Mouse (Mus musculus): ENCODE measurements at regions not wholly inside any gene's neighbourhood (a gene's known extent, or its start where the extent isn't known, plus 50 kb on each side); places are given as distances from the start of the nearest gene placed in this dataset.

- no peak for TF ChIP-seq BHLHE40 (IDR thresholded peaks at IDR 0.05; ENCODE audit: low read depth, low read length)
- H3K9ac ChIP-seq (ENCODE audit: insufficient read depth, low read depth): no peak overlapping the region
- no peak for DNase-seq (ENCODE audit: extremely low read depth)
- no peak overlapping the region for H3K4me3 ChIP-seq (replicated peaks in 1 of 3; ENCODE audit: low read depth in 2 of 3, low read length in 2 of 3, poor library complexity in 1 of 3)
- in situ Hi-C loops (cut with MboI; ENCODE audit: low pct_ligation_motif_present, low pct_unique_long_range_greater_than_20kb, low sequenced_read_pairs): no loop called here
- no peak overlapping the region for H3K27ac ChIP-seq (ENCODE audit: insufficient read depth, low read depth)
- no peak overlapping the region for H3K4me2 ChIP-seq (ENCODE audit: insufficient read depth, low read depth, poor library complexity, severe bottlenecking)
- no peaks in the 10 kb centered on the region for H3K27me3 ChIP-seq (replicated peaks)
- no peaks in the 10 kb centered on the region for H3K9me3 ChIP-seq (replicated peaks; ENCODE audit: low read length)
- dilution Hi-C loops (cut with MboI; ENCODE audit: extremely low pct_ligation_motif_present, extremely low pct_unique_long_range_greater_than_20kb, low sequenced_read_pairs): no loop called here
- H3K36me3 ChIP-seq (replicated peaks in 1 of 2; ENCODE audit: control insufficient read depth in 1 of 2, insufficient read depth in 1 of 2, low read length in 1 of 2): no peaks in the 10 kb centered on the region
- H3K79me2 ChIP-seq (replicated peaks; ENCODE audit: control insufficient read depth, extremely low read depth, insufficient read depth, poor library complexity, severe bottlenecking): no peaks in the 10 kb centered on the region
- H3K4me1 ChIP-seq (ENCODE audit: control insufficient read depth in 1 of 2, insufficient read depth in 2 of 2): no peaks in the 10 kb centered on the region
Observed at GRCm38 (mm10) chr9:84394536-84395314, 469.8 kb downstream of the Bckdhb start.

GRCm38 (mm10) chr9:84399481-84399880, 474.5 kb downstream of the Bckdhb start:
- Histone ChIP-seq H3K79me2 (replicated peaks; ENCODE audit: control insufficient read depth, extremely low read depth, insufficient read depth, poor library complexity, severe bottlenecking) (no peaks in the 10 kb centered on the region), H3K9me3 (replicated peaks; ENCODE audit: low read length) (no peaks in the 10 kb centered on the region), H3K4me3 (replicated peaks in 1 of 3; ENCODE audit: low read depth in 2 of 3, low read length in 2 of 3, poor library complexity in 1 of 3) (no peak overlapping the region), H3K27me3 (replicated peaks) (no peaks in the 10 kb centered on the region), H3K4me2 (ENCODE audit: insufficient read depth, low read depth, poor library complexity, severe bottlenecking) (no peak overlapping the region), H3K27ac (ENCODE audit: insufficient read depth, low read depth) (no peak overlapping the region), H3K4me1 (ENCODE audit: control insufficient read depth in 1 of 2, insufficient read depth in 2 of 2) (no peaks in the 10 kb centered on the region), H3K9ac (ENCODE audit: insufficient read depth, low read depth) (no peak overlapping the region), H3K36me3 (replicated peaks in 1 of 2; ENCODE audit: control insufficient read depth in 1 of 2, insufficient read depth in 1 of 2, low read length in 1 of 2) (no peaks in the 10 kb centered on the region)
- TF ChIP-seq CHD2 (IDR thresholded peaks at IDR 0.05; ENCODE audit: low read length): no peak
- no peak for TF ChIP-seq HCFC1 (IDR thresholded peaks at IDR 0.05; ENCODE audit: low read depth, low read length)
- no peak for TF ChIP-seq POLR2AphosphoS2 (IDR thresholded peaks at IDR 0.05; ENCODE audit: low read depth, low read length)
- no peak for TF ChIP-seq TCF12 (IDR thresholded peaks at IDR 0.05; ENCODE audit: low read depth, low read length)
- no peak for TF ChIP-seq PAX5 (IDR thresholded peaks at IDR 0.05; ENCODE audit: low read length)
- TF ChIP-seq EP300 (IDR thresholded peaks at IDR 0.05; ENCODE audit: low read length): no peak
- TF ChIP-seq USF1 (IDR thresholded peaks at IDR 0.05; ENCODE audit: low read depth, low read length): no peak
- TF ChIP-seq MXI1 (IDR thresholded peaks at IDR 0.05; ENCODE audit: low read depth, low read length): no peak
- no peak for TF ChIP-seq ZKSCAN1 (IDR thresholded peaks at IDR 0.05; ENCODE audit: borderline replicate concordance, low read depth, low read length)
- TF ChIP-seq MAZ (IDR thresholded peaks at IDR 0.05; ENCODE audit: low read depth, low read length): no peak
- no peak for TF ChIP-seq ZC3H11A (IDR thresholded peaks at IDR 0.05; ENCODE audit: low read depth, low read length)
- TF ChIP-seq BHLHE40 (IDR thresholded peaks at IDR 0.05; ENCODE audit: low read depth, low read length): no peak
- no peak for TF ChIP-seq UBTF (IDR thresholded peaks at IDR 0.05; ENCODE audit: low read depth, low read length)
- no peak for TF ChIP-seq USF2 (conservative IDR thresholded peaks at IDR 0.05; ENCODE audit: low read depth, low read length)
- no peak for TF ChIP-seq MAX (IDR thresholded peaks at IDR 0.05; ENCODE audit: low read length)
- no peak for TF ChIP-seq NELFE (IDR thresholded peaks at IDR 0.05; ENCODE audit: low read depth, low read length)
- TF ChIP-seq ELF1 (IDR thresholded peaks at IDR 0.05; ENCODE audit: low read depth, low read length): no peak
- in situ Hi-C loops (cut with MboI; ENCODE audit: low pct_ligation_motif_present, low pct_unique_long_range_greater_than_20kb, low sequenced_read_pairs): no loop called here
- DNase-seq (ENCODE audit: extremely low read depth): no peak
- dilution Hi-C loops (cut with MboI; ENCODE audit: extremely low pct_ligation_motif_present, extremely low pct_unique_long_range_greater_than_20kb, low sequenced_read_pairs): no loop called here

Measured in CH12.LX (cell line).